Mouse (Mus musculus) brain, embryonic 14.5 days (tissue): ENCODE measurements at regions not wholly inside any gene's neighbourhood (a gene's known extent, or its start where the extent isn't known, plus 50 kb on each side); places are given as distances from the start of the nearest gene placed in this dataset.

Source experiments
- CTCF ChIP-seq: fragments of 200-500 bp; IDR thresholded peaks from 2 replicates; pipeline ENCODE4 v1.5.1; 2012; ENCODE audit warnings: inconsistent platforms, mild to moderate bottlenecking, moderate library complexity, borderline replicate concordance; ENCODE audit not compliant: insufficient read depth, insufficient read length; ENCODE audit errors: extremely low read depth
- POLR2A ChIP-seq: fragments of 200-500 bp; IDR thresholded peaks from 2 replicates; pipeline ENCODE4 v1.6.1; 2012; ENCODE audit warnings: mild to moderate bottlenecking, inconsistent platforms, borderline replicate concordance; ENCODE audit not compliant: poor library complexity, insufficient read depth, insufficient read length, severe bottlenecking; ENCODE audit errors: extremely low read depth

GRCm38 (mm10) chr9:34328723-34329122, 157.0 kb upstream of the Kirrel3 start:
- TF ChIP-seq POLR2A: no peak
- TF ChIP-seq CTCF: peak; percentile 17; the same call in 1 of the 2 replicates
